Mouse (Mus musculus) kidney, adult 2 months (tissue): ENCODE measurements around the gene Tnni1. TPM values are rescaled to one million over a fixed set of nuclear protein-coding genes. Genes with fewer than 3 reads are reported as not detected.

Experiments used
- DNase-seq: peaks from one replicate; pipeline ENCODE4 v3.0.0; 2021
- H3K27ac ChIP-seq: fragments of 200-500 bp; 2 replicates; pipeline ENCODE4 v1.5.1; 2012; ENCODE audit warnings: low read depth, low read length, control low read depth, inconsistent platforms; ENCODE audit not compliant: insufficient read depth
- H3K27me3 ChIP-seq: fragments of 200-500 bp; replicated peaks from 2 replicates; pipeline ENCODE4 v1.6.1; 2012; ENCODE audit warnings: mild to moderate bottlenecking, moderate library complexity, low read length, inconsistent platforms; ENCODE audit not compliant: control insufficient read depth, insufficient read depth
- H3K36me3 ChIP-seq: fragments of 200-500 bp; 2 replicates; pipeline ENCODE4 v1.6.1; 2012; ENCODE audit warnings: mild to moderate bottlenecking, moderate library complexity, low read length, inconsistent platforms; ENCODE audit not compliant: control insufficient read depth, insufficient read depth
- H3K4me1 ChIP-seq: fragments of 200-500 bp; 2 replicates; pipeline ENCODE4 v1.6.1; 2011; ENCODE audit warnings: low read length; ENCODE audit not compliant: control insufficient read depth, insufficient read depth
- H3K4me3 ChIP-seq: fragments of 200-500 bp; 2 replicates; pipeline ENCODE4 v1.5.1; 2011; ENCODE audit warnings: mild to moderate bottlenecking, low read depth, low read length, control low read depth; ENCODE audit not compliant: insufficient read depth
- CTCF ChIP-seq: fragments of 200-500 bp; conservative IDR thresholded peaks from 2 replicates; pipeline ENCODE4 v1.5.1; 2011; ENCODE audit warnings: low read depth, mild to moderate bottlenecking, control low read depth, low read length, moderate library complexity, mixed read lengths; ENCODE audit not compliant: insufficient read depth, insufficient read length
- POLR2A ChIP-seq: fragments of 200-500 bp; IDR thresholded peaks from one replicate; pipeline ENCODE4 v1.6.1; 2011; ENCODE audit warnings: low read depth, low read length, control low read depth
- WGBS: fragments of 180-500 bp; shearing (Covaris S2); methylation state at CpG from one replicate; pipeline ENCODE4 v1.1.7; 2018; 5-methylcytosine and 5-hydroxymethylcytosine counted together
- polyA plus RNA-seq: library from polyadenylated mRNA; depleted of rRNA; stranded (reverse); fragments of >200 nt; gene quantifications from 2 replicates; pipeline ENCODE4 v1.2.3, GENCODE M21; 2012

The Tnni1 gene
- polyA plus RNA-seq, 1 experiment: 5.8 TPM

- H3K36me3 ChIP-seq: no peaks in the 10 kb centered on the region
- no peak for DNase-seq
- no peaks in the 10 kb centered on the region for H3K4me1 ChIP-seq
- H3K27me3 ChIP-seq: no peaks in the 10 kb centered on the region
- TF ChIP-seq POLR2A: no peak
- TF ChIP-seq CTCF: no peak
- 95% methylated on average over 10 of the region's 10 CpGs for whole genome bisulfite sequencing
- H3K4me3 ChIP-seq: no peak overlapping the region
- no peak overlapping the region for H3K27ac ChIP-seq
Observed at GRCm38 (mm10) chr1:135843519-135844262, 64.5 kb downstream of the Tnni1 start.

GRCm38 (mm10) chr1:135844481-135844880 is 65.2 kb downstream of the Tnni1 start:
- Histone ChIP-seq H3K36me3 (no peaks in the 10 kb centered on the region), H3K27me3 (no peaks in the 10 kb centered on the region), H3K4me1 (no peaks in the 10 kb centered on the region), H3K27ac (no peak overlapping the region), H3K4me3 (no peak overlapping the region)
- 65% methylated on average over 6 of the region's 6 CpGs for WGBS
- DNase-seq: peak; percentile 27
- TF ChIP-seq POLR2A (no peak), CTCF (no peak)

GRCm38 (mm10) chr1:135846632-135847031 is 67.4 kb downstream of the Tnni1 start:
- H3K27ac ChIP-seq: no peak overlapping the region
- no peak overlapping the region for H3K4me3 ChIP-seq
- no peaks in the 10 kb centered on the region for H3K36me3 ChIP-seq
- TF ChIP-seq CTCF (no peak), POLR2A (no peak)
- WGBS: 89% methylated on average over 5 of the region's 5 CpGs
- DNase-seq: no peak
- no peaks in the 10 kb centered on the region for H3K27me3 ChIP-seq
- H3K4me1 ChIP-seq: no peaks in the 10 kb centered on the region

GRCm38 (mm10) chr1:135847139-135847562 is 67.9 kb downstream of the Tnni1 start:
- Histone ChIP-seq H3K4me1 (no peaks in the 10 kb centered on the region), H3K27ac (no peak overlapping the region), H3K27me3 (no peaks in the 10 kb centered on the region), H3K36me3 (no peaks in the 10 kb centered on the region), H3K4me3 (no peak overlapping the region)
- TF ChIP-seq POLR2A (no peak), CTCF (peak; percentile 64)
- DNase-seq: peak; percentile 35
- whole genome bisulfite sequencing: 40% methylated on average over 6 of the region's 6 CpGs

GRCm38 (mm10) chr1:135847611-135848351 is 68.5 kb downstream of the Tnni1 start:
- H3K4me1 ChIP-seq: no peaks in the 10 kb centered on the region
- no peak overlapping the region for H3K4me3 ChIP-seq
- H3K27me3 ChIP-seq: no peaks in the 10 kb centered on the region
- H3K36me3 ChIP-seq: no peaks in the 10 kb centered on the region
- TF ChIP-seq POLR2A (no peak), CTCF (no peak)
- no peak overlapping the region for H3K27ac ChIP-seq
- DNase-seq: no peak
- 70% methylated on average over 17 of the region's 17 CpGs for WGBS

- WGBS: 69% methylated on average over 12 of the region's 12 CpGs
- TF ChIP-seq CTCF (peak; percentile 69), POLR2A (no peak)
- DNase-seq: peak; percentile 54
- Histone ChIP-seq H3K36me3 (no peaks in the 10 kb centered on the region), H3K27me3 (no peaks in the 10 kb centered on the region), H3K27ac (no peak overlapping the region), H3K4me1 (no peaks in the 10 kb centered on the region), H3K4me3 (no peak overlapping the region)
Observed at GRCm38 (mm10) chr1:135850722-135851512, 71.7 kb downstream of the Tnni1 start.
